Mouse (Mus musculus) lung, embryonic 15.5 days (tissue): Measurements from ENCODE around the gene Syvn1. TPM values are rescaled to one million over a fixed set of nuclear protein-coding genes. Genes with fewer than 3 reads are reported as not detected.
A peak's percentile ranks its signal among the peaks of the same experiment; 100 is the strongest.

Source experiments
- ATAC-seq: fragments of 200-750 bp; cut with Nextera tagmentation; 2 replicates; pipeline ENCODE4 v1.8.0; 2017; ENCODE audit warnings: moderate number of reproducible peaks, borderline replicate concordance; ENCODE audit not compliant: low FRiP score, low TSS enrichment; ENCODE audit errors: extremely low read depth
- H3K27ac ChIP-seq: fragments of 300-500 bp; sonication (generic); 2 replicates; pipeline ENCODE4 v1.5.1; 2015; ENCODE audit warnings: moderate library complexity, mild to moderate bottlenecking, inconsistent platforms
- H3K27me3 ChIP-seq: fragments of 300-500 bp; sonication (generic); 2 replicates; pipeline ENCODE4 v1.6.1; 2015; ENCODE audit warnings: inconsistent platforms
- H3K36me3 ChIP-seq: fragments of 300-500 bp; sonication (generic); 2 replicates; pipeline ENCODE4 v1.6.1; 2015; ENCODE audit warnings: inconsistent platforms
- H3K4me1 ChIP-seq: fragments of 300-500 bp; sonication (generic); 2 replicates; pipeline ENCODE4 v1.6.1; 2015; ENCODE audit warnings: inconsistent platforms
- H3K4me2 ChIP-seq: fragments of 300-500 bp; sonication (generic); 2 replicates; pipeline ENCODE4 v1.6.1; 2015; ENCODE audit warnings: inconsistent platforms, mild to moderate bottlenecking, moderate library complexity
- H3K4me3 ChIP-seq: fragments of 300-500 bp; sonication (generic); 2 replicates; pipeline ENCODE4 v1.5.1; 2015; ENCODE audit warnings: mild to moderate bottlenecking, inconsistent platforms
- H3K9ac ChIP-seq: fragments of 300-500 bp; sonication (generic); 2 replicates; pipeline ENCODE4 v1.6.1; 2015; ENCODE audit warnings: inconsistent platforms
- H3K9me3 ChIP-seq: fragments of 300-500 bp; sonication (generic); 2 replicates; pipeline ENCODE4 v1.6.1; 2016; ENCODE audit warnings: inconsistent platforms
- WGBS: fragments of 180-500 bp; shearing (Covaris S2); methylation state at CpG from one replicate; pipeline ENCODE4 v1.1.7; 2015; 5-methylcytosine and 5-hydroxymethylcytosine counted together
- polyA plus RNA-seq: library from polyadenylated mRNA; unstranded; fragments of >200 nt; fragmentation: Nextera tagmentation; extraction: Ambion mirVana; gene quantifications from 2 replicates; pipeline ENCODE4 v1.2.1, GENCODE M21; 2015

Syvn1 gene
- polyA plus RNA-seq: 24.3 and 25.8 TPM in 2 replicates

GRCm38 (mm10) chr19:6046294-6047153 is at the start of gene Syvn1:
Gene Syvn1, plus strand, starts transcription at chr19:6046576.
- under 1% methylated on average over 65 of the region's 65 CpGs for WGBS

GRCm38 (mm10) chr19:5998180-5998579 is 48.2 kb upstream of the Syvn1 start:
- no peak overlapping the region for H3K9ac ChIP-seq
- no peak overlapping the region for H3K4me3 ChIP-seq
- WGBS: 77% methylated on average over 3 of the region's 3 CpGs
- no peaks in the 10 kb centered on the region for H3K27me3 ChIP-seq
- no peak overlapping the region for H3K4me2 ChIP-seq
- peaks cover 3% of the 10 kb centered on the region; the same call in 1 of the 2 replicates for H3K36me3 ChIP-seq
- H3K9me3 ChIP-seq: no peaks in the 10 kb centered on the region
- no peak overlapping the region for H3K27ac ChIP-seq
- no peaks in the 10 kb centered on the region for H3K4me1 ChIP-seq
- no peak for ATAC-seq

More at GRCm38 (mm10) chr19:6046294-6047153, at the start of gene Syvn1:
- Histone ChIP-seq H3K27ac (peak within 1 kb of the TSS; percentile 98), H3K36me3 (peaks cover 34% of the 10 kb centered on the region), H3K4me1 (peaks cover 25% of the 10 kb centered on the region), H3K9ac (peak within 1 kb of the TSS; percentile 89), H3K4me3 (peak within 1 kb of the TSS; percentile 92), H3K4me2 (peak within 1 kb of the TSS; percentile 93), H3K27me3 (no peaks in the 10 kb centered on the region), H3K9me3 (no peaks in the 10 kb centered on the region)
- ATAC-seq: peak; percentile 90

- no peaks in the 10 kb centered on the region for H3K4me1 ChIP-seq
- H3K9me3 ChIP-seq: no peaks in the 10 kb centered on the region
- WGBS: 60% methylated on average over 5 of the region's 5 CpGs
- no peak overlapping the region for H3K4me2 ChIP-seq
- H3K36me3 ChIP-seq: peaks cover 3% of the 10 kb centered on the region; the same call in 1 of the 2 replicates
- no peak overlapping the region for H3K4me3 ChIP-seq
- ATAC-seq: no peak
- H3K9ac ChIP-seq: no peak overlapping the region
- H3K27ac ChIP-seq: no peak overlapping the region
- H3K27me3 ChIP-seq: no peaks in the 10 kb centered on the region
These were observed 46.4 kb upstream of the Syvn1 start for GRCm38 (mm10) chr19:5999969-6000368.

- Histone ChIP-seq H3K4me1 (no peaks in the 10 kb centered on the region), H3K27me3 (no peaks in the 10 kb centered on the region), H3K27ac (no peak overlapping the region), H3K4me3 (no peak overlapping the region), H3K9me3 (no peaks in the 10 kb centered on the region), H3K36me3 (peaks cover 6% of the 10 kb centered on the region; the same call in 1 of the 2 replicates), H3K9ac (no peak overlapping the region), H3K4me2 (no peak overlapping the region)
- no peak for ATAC-seq
- WGBS: 49% methylated on average over 11 of the region's 11 CpGs
These were observed 40.8 kb upstream of the Syvn1 start for GRCm38 (mm10) chr19:6005541-6005940.

- Histone ChIP-seq H3K9me3 (no peaks in the 10 kb centered on the region), H3K27ac (no peak overlapping the region), H3K9ac (no peak overlapping the region), H3K4me3 (no peak overlapping the region), H3K27me3 (no peaks in the 10 kb centered on the region), H3K4me2 (no peak overlapping the region), H3K4me1 (no peaks in the 10 kb centered on the region), H3K36me3 (peaks cover 6% of the 10 kb centered on the region; the same call in 1 of the 2 replicates)
- WGBS: 73% methylated on average over 13 of the region's 13 CpGs
- no peak for ATAC-seq
These were observed 39.4 kb upstream of the Syvn1 start for GRCm38 (mm10) chr19:6007013-6007412.

- no peaks in the 10 kb centered on the region for H3K9me3 ChIP-seq
- H3K27me3 ChIP-seq: no peaks in the 10 kb centered on the region
- H3K4me2 ChIP-seq: no peak overlapping the region
- H3K4me1 ChIP-seq: no peaks in the 10 kb centered on the region
- ATAC-seq: no peak
- H3K27ac ChIP-seq: no peak overlapping the region
- no peak overlapping the region for H3K9ac ChIP-seq
- H3K36me3 ChIP-seq: peaks cover 6% of the 10 kb centered on the region; the same call in 1 of the 2 replicates
- no peak overlapping the region for H3K4me3 ChIP-seq
- WGBS: 76% methylated on average over 8 of the region's 8 CpGs
These were observed 37.2 kb upstream of the Syvn1 start for GRCm38 (mm10) chr19:6009137-6009536.

- peaks cover 1% of the 10 kb centered on the region; the same call in 1 of the 2 replicates for H3K36me3 ChIP-seq
- H3K9me3 ChIP-seq: no peaks in the 10 kb centered on the region
- WGBS: 92% methylated on average over 10 of the region's 10 CpGs
- no peak overlapping the region for H3K4me3 ChIP-seq
- peaks cover 20% of the 10 kb centered on the region for H3K4me1 ChIP-seq
- no peak overlapping the region for H3K4me2 ChIP-seq
- ATAC-seq: no peak
- 0 out of 2 replicates have a peak, but pooled peaks cover 5% of the 10 kb centered on the region for H3K27me3 ChIP-seq
- no peak overlapping the region for H3K27ac ChIP-seq
- H3K9ac ChIP-seq: no peak overlapping the region
These were observed 32.7 kb upstream of the Syvn1 start for GRCm38 (mm10) chr19:6013691-6014090.

- Histone ChIP-seq H3K4me1 (peaks cover 20% of the 10 kb centered on the region), H3K9me3 (no peaks in the 10 kb centered on the region), H3K9ac (peak overlapping the region; percentile 66), H3K4me3 (peak overlapping the region; percentile 54), H3K4me2 (peak overlapping the region; percentile 88), H3K36me3 (no peaks in the 10 kb centered on the region), H3K27me3 (0 out of 2 replicates have a peak, but pooled peaks cover 5% of the 10 kb centered on the region), H3K27ac (peak overlapping the region; percentile 48; the same call in 1 of the 2 replicates)
- WGBS: 2% methylated on average over 17 of the region's 18 CpGs
- peak; percentile 83 for ATAC-seq
These were observed 31.3 kb upstream of the Syvn1 start for GRCm38 (mm10) chr19:6014991-6015510.

GRCm38 (mm10) chr19:6015511-6016315 is 30.7 kb upstream of the Syvn1 start, which contains the start of gene Capn1:
Gene Capn1, minus strand, starts transcription at chr19:6015897.
- Histone ChIP-seq H3K4me3 (peak within 1 kb of the TSS; percentile 54), H3K36me3 (no peaks in the 10 kb centered on the region), H3K9me3 (no peaks in the 10 kb centered on the region), H3K9ac (peak within 1 kb of the TSS; percentile 66), H3K4me1 (peaks cover 24% of the 10 kb centered on the region), H3K27ac (peak within 1 kb of the TSS; percentile 48; the same call in 1 of the 2 replicates), H3K27me3 (0 out of 2 replicates have a peak, but pooled peaks cover 5% of the 10 kb centered on the region), H3K4me2 (peak within 1 kb of the TSS; percentile 88)
- WGBS: 2% methylated on average over 40 of the region's 40 CpGs
- peak; percentile 78 for ATAC-seq

- Histone ChIP-seq H3K4me1 (peaks cover 24% of the 10 kb centered on the region), H3K27ac (no peak overlapping the region), H3K36me3 (no peaks in the 10 kb centered on the region), H3K9me3 (no peaks in the 10 kb centered on the region), H3K9ac (no peak overlapping the region), H3K4me3 (no peak overlapping the region), H3K27me3 (0 out of 2 replicates have a peak, but pooled peaks cover 5% of the 10 kb centered on the region), H3K4me2 (peak overlapping the region; percentile 17; the same call in 1 of the 2 replicates)
- ATAC-seq: no peak
- WGBS: 46% methylated on average over 7 of the region's 7 CpGs
These were observed 29.8 kb upstream of the Syvn1 start for GRCm38 (mm10) chr19:6016532-6016931.
